8 mouse cellular contexts compared by ENCODE assay signal in genomic region chr3:152192238-152192931, GRCm38 (mm10). TPM values are rescaled to one million over a fixed set of nuclear protein-coding genes. Genes with fewer than 3 reads are reported as not detected.
DNase-seq lines count a peak whose midpoint lies in the region; ATAC-seq and TF ChIP-seq lines count a peak whose summit lies in the region.

No protein-coding gene starts in this region.

- peaks cover 2% of the 10 kb centered on the region for H3K36me3 ChIP-seq in G1E (replicated peaks)
- no peaks in the 10 kb centered on the region for H3K36me3 ChIP-seq in forebrain, embryonic 14.5 days (ENCODE audit: control insufficient read depth, insufficient read depth, low read length)
- no peaks in the 10 kb centered on the region for H3K36me3 ChIP-seq in kidney, embryonic 15.5 days

- WGBS in forebrain, embryonic 14.5 days, result 25% methylated on average over 9 of the region's 11 CpGs
- WGBS in kidney, embryonic 15.5 days, result 14% methylated on average over 11 of the region's 11 CpGs

- DNase-seq in 3T3-L1 (ENCODE audit: low read depth, low spot score) (peak; percentile 77), G1E (ENCODE audit: low spot score) (no peak)
- peak; percentile 80 for DNase-seq in forebrain, embryonic 14.5 days (ENCODE audit: low spot score)
- DNase-seq in left cerebral cortex, adult 9 months (ENCODE audit: low spot score in 2 of 2), result no peak
- DNase-seq in adrenal gland, adult 18-20 months (ENCODE audit: low spot score in 2 of 2), result no peak
- no peak for DNase-seq in layer of hippocampus, adult 11-12 months (ENCODE audit: low spot score)

- no peak for TF ChIP-seq CTCF in G1E (IDR thresholded peaks at IDR 0.05; ENCODE audit: low read depth, low read length)

- no peak overlapping the region for H3K27ac ChIP-seq in forebrain, embryonic 14.5 days (ENCODE audit: low read depth, low read length)
- peak overlapping the region; percentile 90 for H3K27ac ChIP-seq in kidney, embryonic 15.5 days

- no peaks in the 10 kb centered on the region for H3K9me3 ChIP-seq in G1E (replicated peaks)
- H3K9me3 ChIP-seq in forebrain, embryonic 14.5 days (replicated peaks; ENCODE audit: control insufficient read depth, low read length), result no peaks in the 10 kb centered on the region
- no peaks in the 10 kb centered on the region for H3K9me3 ChIP-seq in kidney, embryonic 15.5 days (replicated peaks)

- H3K4me3 ChIP-seq in G1E (ENCODE audit: low read depth, low read length), result peak overlapping the region; percentile 64
- H3K4me3 ChIP-seq in forebrain, embryonic 14.5 days (ENCODE audit: low read depth, low read length), result peak overlapping the region; percentile 27
- peak overlapping the region; percentile 49 for H3K4me3 ChIP-seq in kidney, embryonic 15.5 days (replicated peaks)

- H3K27me3 ChIP-seq in G1E (ENCODE audit: insufficient read depth, low read length), result no peaks in the 10 kb centered on the region
- H3K27me3 ChIP-seq in forebrain, embryonic 14.5 days (replicated peaks; ENCODE audit: control insufficient read depth, insufficient read depth, low read length), result no peaks in the 10 kb centered on the region
- H3K27me3 ChIP-seq in kidney, embryonic 15.5 days, result no peaks in the 10 kb centered on the region

- H3K4me2 ChIP-seq in forebrain, embryonic 14.5 days (ENCODE audit: low read length), result peak overlapping the region; percentile 52
- H3K4me2 ChIP-seq in kidney, embryonic 15.5 days, result peak overlapping the region; percentile 65

- peak overlapping the region; percentile 40 for H3K9ac ChIP-seq in forebrain, embryonic 14.5 days (ENCODE audit: low read length)
- peak overlapping the region; percentile 53 for H3K9ac ChIP-seq in kidney, embryonic 15.5 days

- ATAC-seq in G1E (ENCODE audit: extremely low read depth, insufficient number of reproducible peaks, low FRiP score, poor library complexity, severe bottlenecking), result no peak
- ATAC-seq in forebrain, embryonic 14.5 days, result 0 out of 2 replicates have a peak, but pooled peaks have one; percentile 29
- ATAC-seq in kidney, embryonic 15.5 days (replicated peaks; ENCODE audit: low FRiP score), result 0 out of 2 replicates have a peak, but pooled peaks have one; percentile 16
- ATAC-seq in megakaryocyte progenitor cell, adult 5-6 weeks (replicated peaks; ENCODE audit: poor library complexity), result peak; percentile 10; the same call in 1 of the 2 replicates

- peaks cover 8% of the 10 kb centered on the region for H3K4me1 ChIP-seq in G1E (ENCODE audit: insufficient read depth, low read depth, low read length)
- H3K4me1 ChIP-seq in forebrain, embryonic 14.5 days (ENCODE audit: control insufficient read depth, insufficient read depth, low read length), result peaks cover 8% of the 10 kb centered on the region
- H3K4me1 ChIP-seq in kidney, embryonic 15.5 days, result peaks cover 21% of the 10 kb centered on the region

RNA-seq across cellular contexts. Expression of gene Dnajb4, which starts 17.7 kb away (rescaled TPM):
- total RNA-seq in G1E (2014; fragmentation: Nextera tagmentation) (27.3 and 32.6 TPM in 2 replicates), G1E (2017) (23.8 and 26.4 TPM in 2 replicates)
- 1.3 and 2.4 TPM in 2 replicates for polyA plus RNA-seq in G1E (2012)
- 21.6 and 28.2 TPM in 2 replicates for polyA plus RNA-seq in forebrain, embryonic 14.5 days (2014; fragmentation: Nextera tagmentation; extraction: Ambion mirVana)
- polyA plus RNA-seq in kidney, embryonic 15.5 days (2015; fragmentation: Nextera tagmentation; extraction: Ambion mirVana), result 30.9 and 31.1 TPM in 2 replicates
- total RNA-seq in megakaryocyte progenitor cell, adult 5-6 weeks (2015), result 37.8 and 37.9 TPM in 2 replicates
- 39.3 and 43.5 TPM in 2 replicates for total RNA-seq in megakaryocyte progenitor cell, adult 5-6 weeks (2017)
- 10 to 100 TPM; 75.4 to 76.8 TPM for total RNA-seq in adrenal gland, adult 18-20 months (2021)

RNA-seq across cellular contexts. Expression of gene Fubp1, which starts 17.8 kb away (rescaled TPM):
- total RNA-seq in G1E (2014; fragmentation: Nextera tagmentation) (313 and 324 TPM in 2 replicates), G1E (2017) (250 and 310 TPM in 2 replicates)
- 577 and 846 TPM in 2 replicates for polyA plus RNA-seq in G1E (2012)
- 292 and 293 TPM in 2 replicates for polyA plus RNA-seq in forebrain, embryonic 14.5 days (2014; fragmentation: Nextera tagmentation; extraction: Ambion mirVana)
- polyA plus RNA-seq in kidney, embryonic 15.5 days (2015; fragmentation: Nextera tagmentation; extraction: Ambion mirVana), result 301 and 315 TPM in 2 replicates
- 149 and 188 TPM in 2 replicates for total RNA-seq in megakaryocyte progenitor cell, adult 5-6 weeks (2015)
- 204 and 275 TPM in 2 replicates for total RNA-seq in megakaryocyte progenitor cell, adult 5-6 weeks (2017)
- total RNA-seq in adrenal gland, adult 18-20 months (2021), result 100 to 1,000 TPM; 107 to 113 TPM

RNA-seq across cellular contexts. Expression of gene Gipc2, which starts 26.4 kb away (rescaled TPM):
- total RNA-seq in G1E (2014; fragmentation: Nextera tagmentation), result not detected in 2 replicates
- 0.33 TPM in 1 of 2 replicates, not detected in the other for total RNA-seq in G1E (2017)
- not detected in 2 replicates for polyA plus RNA-seq in G1E (2012)
- 3.1 and 4.7 TPM in 2 replicates for polyA plus RNA-seq in forebrain, embryonic 14.5 days (2014; fragmentation: Nextera tagmentation; extraction: Ambion mirVana)
- 25.4 and 30.4 TPM in 2 replicates for polyA plus RNA-seq in kidney, embryonic 15.5 days (2015; fragmentation: Nextera tagmentation; extraction: Ambion mirVana)
- total RNA-seq in megakaryocyte progenitor cell, adult 5-6 weeks (2015), result 0.22 TPM in 1 of 2 replicates, not detected in the other
- not detected in 2 replicates for total RNA-seq in megakaryocyte progenitor cell, adult 5-6 weeks (2017)
- total RNA-seq in adrenal gland, adult 18-20 months (2021), result under 1 TPM in 1 of 2 experiments, not detected in 1; 0.30 TPM

Comparison
In these comparisons a context has a peak if more than half of its experiments do, and no peak if none do; other contexts are left out.
1. DNase-seq: peak in 3T3-L1 (single experiment) and forebrain, embryonic 14.5 days (single experiment); none in G1E (single experiment), left cerebral cortex, adult 9 months (0 of 2), adrenal gland, adult 18-20 months (0 of 2) and layer of hippocampus, adult 11-12 months (single experiment).
2. Peak in every context shown above with its lines, with median percentiles within 50 percentile points of each other: H3K4me3 ChIP-seq.